Mouse (Mus musculus) neutrophil, adult 5-6 weeks (primary cell): Measurements from ENCODE around the gene Ptpre. TPM values are rescaled to one million over a fixed set of nuclear protein-coding genes. Genes with fewer than 3 reads are reported as not detected.
A peak's percentile ranks its signal among the peaks of the same experiment; 100 is the strongest.

Experiments
- ATAC-seq: fragments of 151-379, 151-347 bp; 2 replicates; pipeline ENCODE4 v1.8.0; 2017; ENCODE audit warnings: mild to moderate bottlenecking, moderate TSS enrichment; ENCODE audit not compliant: insufficient number of reproducible peaks, poor library complexity, low FRiP score, severe bottlenecking; ENCODE audit errors: extremely low read depth
- total RNA-seq: library from RNA; stranded (forward); fragments of 200-1000 nt; gene quantifications from 2 replicates; pipeline ENCODE4 v1.2.3, GENCODE M21; 2017

The Ptpre gene
- total RNA-seq, 1 experiment from 2014 or later = 113 TPM

- no peak for ATAC-seq
Measured at GRCm38 (mm10) chr7:135528515-135528914, 8.8 kb upstream of the Ptpre start, which contains the start of gene Clrn3. Gene Clrn3 (minus strand): TSS chr7:135528654.

GRCm38 (mm10) chr7:135529068-135529467 lies 8.2 kb upstream of the Ptpre start:
- no peak for ATAC-seq

- ATAC-seq = no peak
Measured at GRCm38 (mm10) chr7:135534548-135535189, 2.6 kb upstream of the Ptpre start.

GRCm38 (mm10) chr7:135535908-135536307 lies 1.4 kb upstream of the Ptpre start:
- ATAC-seq = no peak

- ATAC-seq = peak; percentile 3; the same call in 1 of the 2 replicates
Measured at GRCm38 (mm10) chr7:135537948-135538741, 864 bp downstream of the Ptpre start.

GRCm38 (mm10) chr7:135539429-135539828 lies 2.1 kb downstream of the Ptpre start:
- ATAC-seq = no peak

GRCm38 (mm10) chr7:135542235-135542634 lies 5.0 kb downstream of the Ptpre start:
- ATAC-seq = no peak

GRCm38 (mm10) chr7:135543033-135543432 lies 5.8 kb downstream of the Ptpre start:
- no peak for ATAC-seq

- no peak for ATAC-seq
Measured at GRCm38 (mm10) chr7:135544321-135544720, 7.0 kb downstream of the Ptpre start.

- no peak for ATAC-seq
Measured at GRCm38 (mm10) chr7:135545957-135546356, 8.7 kb downstream of the Ptpre start.

- no peak for ATAC-seq
Measured at GRCm38 (mm10) chr7:135546530-135546929, 9.2 kb downstream of the Ptpre start.

GRCm38 (mm10) chr7:135548434-135548833 lies 11.2 kb downstream of the Ptpre start:
- no peak for ATAC-seq

- ATAC-seq = no peak
Measured at GRCm38 (mm10) chr7:135551547-135551946, 14.3 kb downstream of the Ptpre start.

- ATAC-seq = no peak
Measured at GRCm38 (mm10) chr7:135553550-135553949, 16.3 kb downstream of the Ptpre start.

- ATAC-seq = no peak
Measured at GRCm38 (mm10) chr7:135556663-135557402, 19.6 kb downstream of the Ptpre start.

GRCm38 (mm10) chr7:135560280-135560679 lies 23.0 kb downstream of the Ptpre start:
- no peak for ATAC-seq

- ATAC-seq = no peak
Measured at GRCm38 (mm10) chr7:135564022-135564421, 26.7 kb downstream of the Ptpre start.

GRCm38 (mm10) chr7:135566013-135566412 lies 28.7 kb downstream of the Ptpre start:
- no peak for ATAC-seq

- no peak for ATAC-seq
Measured at GRCm38 (mm10) chr7:135567582-135567981, 30.3 kb downstream of the Ptpre start.

- ATAC-seq = no peak
Measured at GRCm38 (mm10) chr7:135568550-135568949, 31.3 kb downstream of the Ptpre start.
